Mouse (Mus musculus): ENCODE results near the gene Gpr22. TPM values are rescaled to one million over a fixed set of nuclear protein-coding genes. Genes with fewer than 3 reads are reported as not detected.
A peak's percentile ranks its signal among the peaks of the same experiment; 100 is the strongest.

The Gpr22 gene
- polyA plus RNA-seq, 1 experiment from 2014 or later, result 14.8 TPM

GRCm38 (mm10) chr12:31712727-31713126 is 1.0 kb downstream of the Gpr22 start:
- H3K36me3 ChIP-seq, result no peaks in the 10 kb centered on the region
- H3K9ac ChIP-seq, result no peak overlapping the region
- no peak overlapping the region for H3K27ac ChIP-seq (replicated peaks)
- H3K4me3 ChIP-seq, result peak overlapping the region; percentile 45
- H3K4me2 ChIP-seq, result peak overlapping the region; percentile 60
- 41% methylated on average over 4 of the region's 4 CpGs for WGBS
- no peaks in the 10 kb centered on the region for H3K27me3 ChIP-seq
- peaks cover 10% of the 10 kb centered on the region for H3K4me1 ChIP-seq (replicated peaks)
- ATAC-seq (ENCODE audit: low FRiP score, low read depth), result no peak
- H3K9me3 ChIP-seq, result no peaks in the 10 kb centered on the region

GRCm38 (mm10) chr12:31712233-31712632 is 1.5 kb downstream of the Gpr22 start:
- H3K4me2 ChIP-seq, result peak overlapping the region; percentile 60
- H3K27ac ChIP-seq (replicated peaks), result peak overlapping the region; percentile 77
- H3K9ac ChIP-seq, result peak overlapping the region; percentile 49
- no peaks in the 10 kb centered on the region for H3K27me3 ChIP-seq
- no peaks in the 10 kb centered on the region for H3K9me3 ChIP-seq
- no peak for ATAC-seq (ENCODE audit: low FRiP score, low read depth)
- peak overlapping the region; percentile 45 for H3K4me3 ChIP-seq
- WGBS, result 18% methylated on average over 5 of the region's 5 CpGs
- H3K36me3 ChIP-seq, result no peaks in the 10 kb centered on the region
- peaks cover 10% of the 10 kb centered on the region for H3K4me1 ChIP-seq (replicated peaks)

- H3K9me3 ChIP-seq, result no peaks in the 10 kb centered on the region
- H3K27ac ChIP-seq (replicated peaks), result no peak overlapping the region
- H3K36me3 ChIP-seq, result no peaks in the 10 kb centered on the region
- no peaks in the 10 kb centered on the region for H3K27me3 ChIP-seq
- ATAC-seq (ENCODE audit: low FRiP score, low read depth), result no peak
- H3K4me2 ChIP-seq, result peak overlapping the region; percentile 61
- H3K9ac ChIP-seq, result no peak overlapping the region
- peaks cover 10% of the 10 kb centered on the region for H3K4me1 ChIP-seq (replicated peaks)
- H3K4me3 ChIP-seq, result peak overlapping the region; percentile 19; the same call in 1 of the 2 replicates
- 53% methylated on average over 6 of the region's 6 CpGs for WGBS
Measured at GRCm38 (mm10) chr12:31709665-31710064, 4.1 kb downstream of the Gpr22 start.

GRCm38 (mm10) chr12:31707531-31707930 is 6.2 kb downstream of the Gpr22 start:
- no peak for ATAC-seq (ENCODE audit: low FRiP score, low read depth)
- Histone ChIP-seq H3K4me3 (no peak overlapping the region), H3K4me1 (replicated peaks) (peaks cover 10% of the 10 kb centered on the region), H3K4me2 (no peak overlapping the region), H3K9ac (no peak overlapping the region), H3K9me3 (no peaks in the 10 kb centered on the region), H3K27ac (replicated peaks) (no peak overlapping the region), H3K36me3 (no peaks in the 10 kb centered on the region), H3K27me3 (no peaks in the 10 kb centered on the region)
- 84% methylated on average over 1 of the region's 1 CpGs for WGBS

DNA sequence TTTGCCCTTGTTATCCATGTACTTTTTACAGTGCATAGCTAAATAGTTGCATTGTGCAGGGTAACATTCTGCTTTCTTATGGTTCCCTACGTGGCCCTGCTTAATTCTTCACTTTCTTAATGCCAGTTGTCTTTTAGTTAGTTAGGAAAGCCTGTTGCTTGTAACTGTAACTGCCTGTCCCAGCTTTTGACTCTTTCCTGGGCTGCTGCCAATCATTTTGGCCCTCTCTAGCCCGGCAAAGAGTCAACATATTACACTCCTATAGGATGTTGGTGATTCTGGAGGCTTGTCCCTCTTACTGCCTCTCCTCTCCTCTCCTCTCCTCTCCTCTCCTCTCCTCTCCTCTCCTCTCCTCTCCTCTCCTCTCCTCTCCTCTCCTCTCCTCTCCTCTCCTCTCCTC is 7.6 kb downstream of the Gpr22 start:
- no peak for ATAC-seq (ENCODE audit: low FRiP score, low read depth)
- H3K9ac ChIP-seq, result no peak overlapping the region
- H3K27me3 ChIP-seq, result no peaks in the 10 kb centered on the region
- 56% methylated on average over 2 of the region's 2 CpGs for WGBS
- no peaks in the 10 kb centered on the region for H3K36me3 ChIP-seq
- H3K27ac ChIP-seq (replicated peaks), result no peak overlapping the region
- H3K4me1 ChIP-seq (replicated peaks), result peaks cover 10% of the 10 kb centered on the region
- no peaks in the 10 kb centered on the region for H3K9me3 ChIP-seq
- H3K4me3 ChIP-seq, result no peak overlapping the region
- no peak overlapping the region for H3K4me2 ChIP-seq

DNA sequence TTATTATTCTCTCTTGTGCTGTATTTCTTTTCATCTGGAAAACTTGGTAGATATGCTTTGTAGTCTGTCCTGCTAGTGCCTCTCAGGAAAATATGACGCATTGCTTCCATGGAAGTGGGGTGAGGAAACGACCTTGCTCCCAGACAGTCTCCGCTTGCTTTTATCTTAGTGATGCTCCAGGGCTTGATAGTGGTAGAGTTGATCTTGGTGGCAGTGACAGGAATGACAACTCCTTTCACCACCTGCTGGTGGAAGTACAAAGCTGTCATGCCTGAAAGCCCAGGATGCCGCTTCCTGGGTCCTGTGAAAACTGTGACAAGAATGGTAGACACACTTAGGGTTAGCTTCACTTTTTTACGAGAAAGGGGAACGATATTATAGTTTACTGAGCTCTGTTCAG is 9.8 kb downstream of the Gpr22 start:
- WGBS, result 67% methylated on average over 6 of the region's 6 CpGs

DNA sequence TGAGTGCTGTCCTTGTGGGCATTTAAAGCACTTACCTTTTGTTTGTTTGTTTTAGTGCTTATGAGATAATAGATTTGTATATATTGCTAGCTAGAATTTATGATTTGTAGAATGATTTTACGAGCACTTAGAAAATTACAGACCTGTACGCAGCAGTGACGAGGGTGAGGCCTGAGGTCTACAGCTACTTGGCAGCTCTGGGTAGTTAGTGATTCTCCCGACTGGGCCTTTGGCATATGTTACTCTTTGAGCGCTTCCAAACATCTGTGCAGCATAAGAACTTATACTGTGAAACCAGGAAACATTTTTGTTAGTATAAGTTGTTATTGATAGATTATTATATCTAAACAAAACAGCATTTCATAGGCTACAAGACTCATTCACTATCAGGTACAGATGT is 12.3 kb downstream of the Gpr22 start:
- H3K36me3 ChIP-seq, result no peaks in the 10 kb centered on the region
- no peak overlapping the region for H3K9ac ChIP-seq
- no peaks in the 10 kb centered on the region for H3K4me1 ChIP-seq (replicated peaks)
- H3K9me3 ChIP-seq, result no peaks in the 10 kb centered on the region
- H3K4me3 ChIP-seq, result no peak overlapping the region
- H3K27me3 ChIP-seq, result no peaks in the 10 kb centered on the region
- H3K27ac ChIP-seq (replicated peaks), result no peak overlapping the region
- no peak for ATAC-seq (ENCODE audit: low FRiP score, low read depth)
- no peak overlapping the region for H3K4me2 ChIP-seq
- 75% methylated on average over 5 of the region's 5 CpGs for WGBS

More for the DNA sequence above, 9.8 kb downstream of the Gpr22 start:
- no peak for ATAC-seq (ENCODE audit: low FRiP score, low read depth)
- Histone ChIP-seq H3K27me3 (no peaks in the 10 kb centered on the region), H3K27ac (replicated peaks) (no peak overlapping the region), H3K4me2 (no peak overlapping the region), H3K4me1 (replicated peaks) (no peaks in the 10 kb centered on the region), H3K9ac (no peak overlapping the region), H3K36me3 (no peaks in the 10 kb centered on the region), H3K4me3 (no peak overlapping the region), H3K9me3 (no peaks in the 10 kb centered on the region)

- no peak for ATAC-seq (ENCODE audit: low FRiP score, low read depth)
- Histone ChIP-seq H3K9me3 (no peaks in the 10 kb centered on the region), H3K36me3 (no peaks in the 10 kb centered on the region), H3K4me2 (no peak overlapping the region), H3K4me3 (no peak overlapping the region), H3K27ac (replicated peaks) (no peak overlapping the region), H3K9ac (no peak overlapping the region), H3K27me3 (no peaks in the 10 kb centered on the region), H3K4me1 (replicated peaks) (no peaks in the 10 kb centered on the region)
- 38% methylated on average over 5 of the region's 5 CpGs for WGBS
Measured at GRCm38 (mm10) chr12:31700623-31701347, 13.0 kb downstream of the Gpr22 start.

GRCm38 (mm10) chr12:31693278-31693677 is 20.5 kb downstream of the Gpr22 start:
- H3K27ac ChIP-seq (replicated peaks), result no peak overlapping the region
- no peaks in the 10 kb centered on the region for H3K36me3 ChIP-seq
- WGBS, result 90% methylated on average over 1 of the region's 1 CpGs
- ATAC-seq (ENCODE audit: low FRiP score, low read depth), result no peak
- H3K9ac ChIP-seq, result no peak overlapping the region
- no peaks in the 10 kb centered on the region for H3K4me1 ChIP-seq (replicated peaks)
- no peaks in the 10 kb centered on the region for H3K27me3 ChIP-seq
- no peaks in the 10 kb centered on the region for H3K9me3 ChIP-seq
- H3K4me2 ChIP-seq, result no peak overlapping the region
- H3K4me3 ChIP-seq, result no peak overlapping the region

GRCm38 (mm10) chr12:31686679-31687078 is 27.1 kb downstream of the Gpr22 start:
- ATAC-seq (ENCODE audit: low FRiP score, low read depth), result no peak
- H3K36me3 ChIP-seq, result 0 out of 2 replicates have a peak, but pooled peaks cover 4% of the 10 kb centered on the region
- 98% methylated on average over 3 of the region's 3 CpGs for WGBS
- H3K27ac ChIP-seq (replicated peaks), result no peak overlapping the region
- no peak overlapping the region for H3K9ac ChIP-seq
- no peaks in the 10 kb centered on the region for H3K9me3 ChIP-seq
- no peaks in the 10 kb centered on the region for H3K4me1 ChIP-seq (replicated peaks)
- no peak overlapping the region for H3K4me3 ChIP-seq
- no peak overlapping the region for H3K4me2 ChIP-seq
- H3K27me3 ChIP-seq, result no peaks in the 10 kb centered on the region

GRCm38 (mm10) chr12:31667187-31667586 is 46.6 kb downstream of the Gpr22 start:
- no peak overlapping the region for H3K4me2 ChIP-seq
- no peaks in the 10 kb centered on the region for H3K4me1 ChIP-seq (replicated peaks)
- H3K27ac ChIP-seq (replicated peaks), result no peak overlapping the region
- no peak overlapping the region for H3K9ac ChIP-seq
- peaks cover 21% of the 10 kb centered on the region; the same call in 1 of the 2 replicates for H3K36me3 ChIP-seq
- no peak for ATAC-seq (ENCODE audit: low FRiP score, low read depth)
- no peak overlapping the region for H3K4me3 ChIP-seq
- no peaks in the 10 kb centered on the region for H3K27me3 ChIP-seq
- WGBS, result 44% methylated on average over 3 of the region's 3 CpGs
- no peaks in the 10 kb centered on the region for H3K9me3 ChIP-seq

DNA sequence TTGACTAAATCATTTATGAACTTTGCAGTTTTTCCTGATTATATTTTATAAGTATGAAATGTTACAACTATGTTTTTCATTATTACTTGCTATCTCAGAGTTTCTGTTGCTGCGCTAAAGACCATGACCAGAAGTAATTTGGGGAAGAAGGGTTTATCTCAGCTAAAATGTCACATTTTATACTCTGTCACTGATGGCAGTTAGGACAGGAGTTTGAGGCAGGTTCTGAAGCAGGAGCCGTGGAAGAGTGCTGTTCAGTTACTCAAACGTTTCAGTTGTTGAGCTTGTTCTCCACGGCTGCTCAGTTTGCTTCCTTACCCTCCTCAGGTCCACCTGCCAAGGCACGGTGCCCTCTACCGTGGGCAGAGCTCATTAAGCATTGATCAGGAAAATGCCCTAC is 47.7 kb downstream of the Gpr22 start:
- Histone ChIP-seq H3K9me3 (no peaks in the 10 kb centered on the region), H3K27ac (replicated peaks) (no peak overlapping the region), H3K9ac (no peak overlapping the region), H3K4me3 (no peak overlapping the region), H3K27me3 (no peaks in the 10 kb centered on the region), H3K4me1 (replicated peaks) (no peaks in the 10 kb centered on the region), H3K36me3 (peaks cover 14% of the 10 kb centered on the region; the same call in 1 of the 2 replicates), H3K4me2 (no peak overlapping the region)
- WGBS, result 71% methylated on average over 6 of the region's 6 CpGs
- ATAC-seq (ENCODE audit: low FRiP score, low read depth), result no peak
